Mouse (Mus musculus): ENCODE measurements around the gene Smpdl3b.

DNA sequence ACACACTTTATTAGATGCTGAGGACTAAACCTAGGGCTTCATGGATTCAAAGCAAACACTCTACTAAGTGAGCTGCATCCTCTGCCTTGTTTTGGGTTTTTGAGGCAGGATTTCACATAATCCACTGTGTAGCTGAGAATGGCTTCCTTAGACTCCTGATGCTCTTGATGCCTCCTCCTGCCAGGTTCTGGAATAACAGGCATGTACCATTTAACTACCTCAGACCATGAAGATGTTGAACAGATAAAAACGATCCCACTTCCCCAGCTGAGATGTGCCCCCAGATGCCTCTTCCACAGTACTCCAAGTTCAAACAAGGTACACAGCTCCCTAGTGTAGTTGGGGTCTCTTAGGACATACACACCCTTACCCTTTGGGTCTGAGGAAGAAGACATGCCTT lies 40.4 kb upstream of the Smpdl3b start:
- no peak for TF ChIP-seq CTCF (conservative IDR thresholded peaks at IDR 0.05; ENCODE audit: insufficient read depth, insufficient read length, low read depth, low read length)
- TF ChIP-seq POLR2A (IDR thresholded peaks at IDR 0.05; ENCODE audit: low read depth, low read length), result no peak
